Mouse (Mus musculus): ENCODE measurements at regions not wholly inside any gene's neighbourhood (a gene's known extent, or its start where the extent isn't known, plus 50 kb on each side); places are given as distances from the start of the nearest gene placed in this dataset.

DNA sequence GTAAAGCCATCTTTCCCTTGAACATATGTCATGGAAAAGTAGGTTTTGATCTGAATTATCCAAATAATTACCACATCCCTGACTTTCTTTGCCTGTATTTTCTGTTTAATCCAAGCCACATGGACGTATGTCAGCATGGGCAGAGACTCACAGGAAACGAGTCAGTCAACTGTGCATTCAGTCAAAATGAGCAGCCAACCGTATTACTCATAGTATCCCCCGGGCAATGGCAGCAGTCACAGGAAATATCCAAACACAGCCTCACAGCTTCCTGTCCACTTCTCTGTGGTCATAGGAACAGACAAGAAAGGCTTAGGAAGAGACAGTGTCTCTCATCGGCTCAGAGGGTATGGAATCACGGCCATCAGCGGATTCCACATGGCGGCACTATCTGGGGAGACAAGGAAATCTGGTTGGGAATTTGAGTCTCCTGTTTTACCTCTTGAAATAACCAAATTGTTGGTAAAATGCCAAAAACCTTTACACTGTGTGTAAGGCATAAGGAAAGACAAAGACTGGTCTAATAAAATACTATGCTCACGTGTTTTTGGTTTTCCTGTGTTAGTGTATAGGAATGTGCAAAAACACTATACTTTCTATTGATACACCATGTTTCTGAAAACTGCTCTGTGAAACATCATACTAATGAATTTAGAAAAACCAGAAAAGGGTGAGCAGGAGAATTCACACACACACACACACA lies 313.5 kb upstream of the Nfe2l3 start:
- 75% methylated on average over 9 of the region's 9 CpGs for WGBS
- Histone ChIP-seq H3K4me2 (ENCODE audit: low read depth) (no peak overlapping the region), H3K4me1 (ENCODE audit: control insufficient read depth, insufficient read depth, low read length) (no peaks in the 10 kb centered on the region), H3K27me3 (ENCODE audit: control insufficient read depth, insufficient read depth, low read length) (no peaks in the 10 kb centered on the region), H3K36me3 (ENCODE audit: control insufficient read depth, insufficient read depth, low read length) (no peaks in the 10 kb centered on the region), H3K9ac (ENCODE audit: low read length) (no peak overlapping the region), H3K27ac (ENCODE audit: low read depth, low read length) (no peak overlapping the region), H3K4me3 (ENCODE audit: low read depth, low read length) (no peak overlapping the region), H3K9me3 (ENCODE audit: control insufficient read depth, low read length) (no peaks in the 10 kb centered on the region)
- no peak for ATAC-seq (ENCODE audit: insufficient read depth, low FRiP score, low TSS enrichment)
- DNase-seq (ENCODE audit: low spot score), result no peak

DNA sequence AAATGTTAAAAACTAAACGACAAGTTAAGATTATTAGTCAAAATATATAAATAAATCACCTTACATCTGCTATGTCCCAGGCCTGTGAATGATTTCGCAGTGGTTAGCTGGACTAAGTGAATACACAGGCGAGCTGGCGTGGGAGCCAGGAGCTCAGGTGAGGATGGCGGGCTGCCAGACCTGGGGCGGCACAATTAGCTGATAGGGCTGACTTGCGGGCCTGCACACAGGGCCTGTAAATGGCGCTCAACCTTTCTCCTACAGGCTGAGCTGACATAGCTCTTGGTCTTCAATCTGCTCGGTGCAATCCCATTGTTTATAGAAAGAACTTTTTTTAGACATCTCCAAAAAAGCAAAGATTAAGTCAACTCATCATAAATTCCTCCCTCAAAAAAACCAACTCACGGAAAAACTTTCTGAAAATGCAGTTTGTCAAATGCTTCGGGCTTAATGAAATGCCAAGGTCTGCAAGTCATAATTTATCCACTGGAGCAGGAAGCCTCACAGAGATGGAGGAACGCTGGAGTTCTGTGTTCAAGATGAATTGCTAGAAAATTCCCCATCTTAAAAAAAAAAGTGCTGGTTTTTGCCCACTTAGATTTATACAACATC lies 312.7 kb upstream of the Nfe2l3 start:
- H3K9ac ChIP-seq (ENCODE audit: low read length), result no peak overlapping the region
- H3K4me2 ChIP-seq (ENCODE audit: low read depth), result no peak overlapping the region
- no peaks in the 10 kb centered on the region for H3K36me3 ChIP-seq (ENCODE audit: control insufficient read depth, insufficient read depth, low read length)
- H3K4me3 ChIP-seq (ENCODE audit: low read depth, low read length), result no peak overlapping the region
- ATAC-seq (ENCODE audit: insufficient read depth, low FRiP score, low TSS enrichment) (no peak), DNase-seq (ENCODE audit: low spot score) (no peak)
- H3K9me3 ChIP-seq (ENCODE audit: control insufficient read depth, low read length), result no peaks in the 10 kb centered on the region
- no peaks in the 10 kb centered on the region for H3K27me3 ChIP-seq (ENCODE audit: control insufficient read depth, insufficient read depth, low read length)
- H3K4me1 ChIP-seq (ENCODE audit: control insufficient read depth, insufficient read depth, low read length), result no peaks in the 10 kb centered on the region
- H3K27ac ChIP-seq (ENCODE audit: low read depth, low read length), result no peak overlapping the region
- WGBS, result 74% methylated on average over 12 of the region's 12 CpGs

DNA sequence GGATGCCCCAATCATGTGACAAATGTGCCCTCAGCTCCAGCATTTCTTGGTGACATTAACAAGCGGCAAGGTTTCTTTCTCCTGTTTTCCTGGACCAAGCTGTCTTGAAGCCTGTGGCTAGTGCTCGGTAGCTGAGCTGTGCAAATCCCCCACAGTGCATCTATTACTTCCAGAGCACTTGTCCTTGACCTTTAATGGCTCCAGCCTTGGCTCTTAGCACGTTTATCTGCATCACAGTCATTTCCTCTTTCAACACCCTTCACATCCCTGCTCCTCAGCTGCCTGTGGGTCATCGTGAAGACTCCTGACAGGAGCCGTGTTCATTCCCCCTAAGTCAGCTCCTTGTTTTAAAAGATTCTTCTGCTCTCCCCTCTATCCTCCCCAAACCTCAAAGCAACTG lies 309.5 kb upstream of the Nfe2l3 start:
- Histone ChIP-seq H3K36me3 (ENCODE audit: control insufficient read depth, insufficient read depth, low read length) (no peaks in the 10 kb centered on the region), H3K27me3 (ENCODE audit: control insufficient read depth, insufficient read depth, low read length) (no peaks in the 10 kb centered on the region), H3K9ac (ENCODE audit: low read length) (no peak overlapping the region), H3K4me2 (ENCODE audit: low read depth) (no peak overlapping the region), H3K27ac (ENCODE audit: low read depth, low read length) (no peak overlapping the region), H3K9me3 (ENCODE audit: control insufficient read depth, low read length) (no peaks in the 10 kb centered on the region), H3K4me1 (ENCODE audit: control insufficient read depth, insufficient read depth, low read length) (no peaks in the 10 kb centered on the region), H3K4me3 (ENCODE audit: low read depth, low read length) (no peak overlapping the region)
- no peak for DNase-seq (ENCODE audit: low spot score)
- 57% methylated on average over 5 of the region's 5 CpGs for WGBS
- ATAC-seq (ENCODE audit: insufficient read depth, low FRiP score, low TSS enrichment), result no peak

DNA sequence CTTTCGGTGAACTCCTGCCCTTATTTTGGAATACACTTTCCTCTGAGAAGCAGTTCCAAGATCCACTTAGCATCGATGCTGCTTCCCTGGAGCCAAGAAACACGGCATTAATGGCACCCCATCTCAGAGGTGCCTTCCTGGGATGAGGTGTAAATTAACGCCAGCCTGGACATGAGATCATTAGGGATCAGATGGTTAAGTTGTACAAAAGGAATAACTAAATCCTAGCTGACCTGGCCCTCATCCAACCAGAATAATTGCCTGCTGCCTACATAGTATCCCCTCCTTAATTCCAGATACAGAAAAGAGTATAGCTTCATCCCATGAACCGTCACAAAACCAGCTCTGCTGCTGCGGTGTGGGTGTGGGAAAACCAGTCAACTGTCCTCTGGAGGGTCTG lies 304.6 kb upstream of the Nfe2l3 start:
- Histone ChIP-seq H3K4me2 (ENCODE audit: low read depth) (no peak overlapping the region), H3K4me1 (ENCODE audit: control insufficient read depth, insufficient read depth, low read length) (no peaks in the 10 kb centered on the region), H3K9me3 (ENCODE audit: control insufficient read depth, low read length) (no peaks in the 10 kb centered on the region), H3K9ac (ENCODE audit: low read length) (no peak overlapping the region), H3K27me3 (ENCODE audit: control insufficient read depth, insufficient read depth, low read length) (no peaks in the 10 kb centered on the region), H3K36me3 (ENCODE audit: control insufficient read depth, insufficient read depth, low read length) (no peaks in the 10 kb centered on the region), H3K4me3 (ENCODE audit: low read depth, low read length) (no peak overlapping the region), H3K27ac (ENCODE audit: low read depth, low read length) (no peak overlapping the region)
- ATAC-seq (ENCODE audit: insufficient read depth, low FRiP score, low TSS enrichment) (no peak), DNase-seq (ENCODE audit: low spot score) (no peak)
- 89% methylated on average over 6 of the region's 6 CpGs for WGBS

DNA sequence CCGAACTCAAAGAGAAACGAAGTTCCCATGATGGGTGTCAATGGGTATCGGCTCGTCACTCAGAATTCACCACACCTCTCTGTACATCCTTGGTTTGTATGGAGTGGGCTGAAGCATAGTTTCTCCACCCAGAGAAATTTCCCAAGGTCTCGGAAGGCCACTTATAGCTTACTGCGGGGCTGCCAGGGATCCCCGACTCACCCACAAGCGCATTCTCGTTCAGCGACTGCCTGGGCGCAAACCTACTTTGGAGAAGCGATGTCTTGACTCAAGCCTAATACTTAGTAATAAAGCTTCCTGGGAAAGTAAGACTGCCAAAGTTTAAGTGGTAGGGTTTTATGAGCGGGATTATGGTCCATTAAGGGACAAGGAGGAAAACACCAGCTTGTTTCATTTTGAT lies 303.4 kb upstream of the Nfe2l3 start:
- ATAC-seq (ENCODE audit: insufficient read depth, low FRiP score, low TSS enrichment), result no peak
- Histone ChIP-seq H3K9me3 (ENCODE audit: control insufficient read depth, low read length) (no peaks in the 10 kb centered on the region), H3K27ac (ENCODE audit: low read depth, low read length) (no peak overlapping the region), H3K4me1 (ENCODE audit: control insufficient read depth, insufficient read depth, low read length) (no peaks in the 10 kb centered on the region), H3K36me3 (ENCODE audit: control insufficient read depth, insufficient read depth, low read length) (no peaks in the 10 kb centered on the region), H3K4me2 (ENCODE audit: low read depth) (no peak overlapping the region), H3K27me3 (ENCODE audit: control insufficient read depth, insufficient read depth, low read length) (no peaks in the 10 kb centered on the region), H3K9ac (ENCODE audit: low read length) (no peak overlapping the region), H3K4me3 (ENCODE audit: low read depth, low read length) (no peak overlapping the region)
- 95% methylated on average over 13 of the region's 13 CpGs for WGBS
- DNase-seq (ENCODE audit: low spot score), result no peak

DNA sequence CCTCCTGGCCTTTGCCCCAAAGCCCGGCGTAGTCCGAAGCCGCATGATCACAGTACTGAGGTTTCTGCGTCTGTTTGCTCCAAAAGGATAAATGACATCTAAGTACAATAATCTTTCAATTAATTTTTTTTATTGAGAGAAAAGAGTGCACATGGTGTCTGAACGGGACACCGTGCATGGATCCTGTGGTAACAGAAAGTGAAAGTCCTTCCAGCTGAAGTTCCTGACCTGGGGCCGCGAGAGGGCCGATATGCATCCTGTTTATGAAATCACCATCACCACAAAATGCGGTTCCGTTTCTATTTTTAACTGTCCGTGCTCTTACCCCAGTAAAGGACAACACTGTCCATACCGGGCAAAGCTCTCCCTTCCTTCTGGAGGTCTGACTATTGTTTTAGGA lies 302.9 kb upstream of the Nfe2l3 start:
- Histone ChIP-seq H3K4me3 (ENCODE audit: low read depth, low read length) (no peak overlapping the region), H3K36me3 (ENCODE audit: control insufficient read depth, insufficient read depth, low read length) (no peaks in the 10 kb centered on the region), H3K27ac (ENCODE audit: low read depth, low read length) (no peak overlapping the region), H3K9ac (ENCODE audit: low read length) (no peak overlapping the region), H3K4me1 (ENCODE audit: control insufficient read depth, insufficient read depth, low read length) (no peaks in the 10 kb centered on the region), H3K9me3 (ENCODE audit: control insufficient read depth, low read length) (no peaks in the 10 kb centered on the region), H3K4me2 (ENCODE audit: low read depth) (no peak overlapping the region), H3K27me3 (ENCODE audit: control insufficient read depth, insufficient read depth, low read length) (no peaks in the 10 kb centered on the region)
- ATAC-seq (ENCODE audit: insufficient read depth, low FRiP score, low TSS enrichment), result no peak
- DNase-seq (ENCODE audit: low spot score), result no peak
- 91% methylated on average over 14 of the region's 14 CpGs for WGBS

DNA sequence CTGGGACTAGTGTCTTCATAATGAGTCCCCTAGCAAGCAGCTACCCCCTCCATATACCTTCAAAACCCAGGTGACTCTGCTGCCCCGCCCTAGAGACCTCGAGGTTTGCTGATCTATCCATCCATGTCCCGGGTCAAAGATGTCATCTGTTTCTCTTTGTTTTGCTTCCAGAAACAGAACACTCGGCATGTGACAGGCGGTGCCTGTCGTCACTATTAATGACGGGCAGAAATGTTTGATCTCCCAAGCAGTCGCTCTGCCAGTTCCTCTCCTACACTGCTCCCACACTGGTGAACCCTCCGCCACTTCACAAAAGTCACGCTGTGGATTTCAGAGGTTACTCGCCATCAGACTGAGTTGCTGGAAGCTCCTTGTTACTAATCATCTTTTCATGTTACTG lies 287.7 kb upstream of the Nfe2l3 start:
- H3K9me3 ChIP-seq (ENCODE audit: control insufficient read depth, low read length), result no peaks in the 10 kb centered on the region

DNA sequence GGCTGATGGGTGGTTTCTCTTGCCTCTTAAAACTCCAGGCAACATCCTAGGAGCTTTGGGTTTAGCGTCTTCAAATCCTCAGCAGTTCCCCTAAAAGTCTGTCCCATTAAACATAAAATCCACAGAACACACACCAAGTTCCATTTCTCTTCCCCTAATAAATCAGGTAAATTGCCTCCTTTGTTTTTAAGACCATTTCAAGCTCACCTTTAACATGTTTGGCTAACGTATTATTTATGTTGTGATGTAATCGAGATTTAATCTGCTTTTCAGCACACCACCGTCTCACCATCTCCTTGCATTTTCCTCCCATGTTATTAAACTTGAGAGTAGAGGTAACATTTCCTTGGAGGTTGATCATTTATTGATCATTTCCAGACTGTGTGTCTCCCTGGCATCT lies 286.6 kb upstream of the Nfe2l3 start:
- Histone ChIP-seq H3K4me3 (ENCODE audit: low read depth, low read length) (no peak overlapping the region), H3K36me3 (ENCODE audit: control insufficient read depth, insufficient read depth, low read length) (no peaks in the 10 kb centered on the region), H3K27ac (ENCODE audit: low read depth, low read length) (no peak overlapping the region), H3K9ac (ENCODE audit: low read length) (no peak overlapping the region), H3K27me3 (ENCODE audit: control insufficient read depth, insufficient read depth, low read length) (no peaks in the 10 kb centered on the region), H3K4me2 (ENCODE audit: low read depth) (no peak overlapping the region), H3K4me1 (ENCODE audit: control insufficient read depth, insufficient read depth, low read length) (no peaks in the 10 kb centered on the region), H3K9me3 (ENCODE audit: control insufficient read depth, low read length) (no peaks in the 10 kb centered on the region)
- WGBS, result 79% methylated on average over 4 of the region's 4 CpGs
- no peak for DNase-seq (ENCODE audit: low spot score)
- no peak for ATAC-seq (ENCODE audit: insufficient read depth, low FRiP score, low TSS enrichment)

More for the DNA sequence above, 287.7 kb upstream of the Nfe2l3 start:
- H3K27ac ChIP-seq (ENCODE audit: low read depth, low read length), result no peak overlapping the region
- H3K36me3 ChIP-seq (ENCODE audit: control insufficient read depth, insufficient read depth, low read length), result no peaks in the 10 kb centered on the region
- DNase-seq (ENCODE audit: low spot score) (no peak), ATAC-seq (ENCODE audit: insufficient read depth, low FRiP score, low TSS enrichment) (no peak)
- no peak overlapping the region for H3K4me2 ChIP-seq (ENCODE audit: low read depth)
- H3K9ac ChIP-seq (ENCODE audit: low read length), result no peak overlapping the region
- WGBS, result 67% methylated on average over 11 of the region's 11 CpGs
- H3K4me3 ChIP-seq (ENCODE audit: low read depth, low read length), result no peak overlapping the region
- no peaks in the 10 kb centered on the region for H3K27me3 ChIP-seq (ENCODE audit: control insufficient read depth, insufficient read depth, low read length)
- H3K4me1 ChIP-seq (ENCODE audit: control insufficient read depth, insufficient read depth, low read length), result no peaks in the 10 kb centered on the region

DNA sequence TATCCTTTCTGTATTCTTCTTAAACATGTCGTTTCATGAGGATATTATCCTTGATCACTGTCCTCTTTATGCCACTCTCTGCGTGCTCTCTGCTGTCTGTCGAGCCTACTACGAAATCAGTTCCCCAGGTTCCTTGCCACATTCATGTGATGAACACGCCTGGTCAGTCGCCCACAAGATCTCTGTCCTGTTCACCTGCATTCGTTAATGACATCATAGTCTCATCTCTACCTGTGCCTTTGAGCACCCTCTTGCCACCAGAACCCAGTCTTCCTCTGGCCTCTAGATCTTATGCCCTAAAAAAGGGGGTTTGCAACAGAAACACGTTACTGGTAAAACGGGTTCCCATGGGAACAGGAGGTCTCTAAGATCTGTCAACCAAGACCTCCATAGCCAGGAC lies 283.6 kb upstream of the Nfe2l3 start:
- H3K4me3 ChIP-seq (ENCODE audit: low read depth, low read length), result no peak overlapping the region
- H3K4me1 ChIP-seq (ENCODE audit: control insufficient read depth, insufficient read depth, low read length), result no peaks in the 10 kb centered on the region
- H3K9ac ChIP-seq (ENCODE audit: low read length), result no peak overlapping the region
- 90% methylated on average over 9 of the region's 9 CpGs for WGBS
- H3K36me3 ChIP-seq (ENCODE audit: control insufficient read depth, insufficient read depth, low read length), result no peaks in the 10 kb centered on the region
- H3K27me3 ChIP-seq (ENCODE audit: control insufficient read depth, insufficient read depth, low read length), result no peaks in the 10 kb centered on the region
- DNase-seq (ENCODE audit: low spot score) (no peak), ATAC-seq (ENCODE audit: insufficient read depth, low FRiP score, low TSS enrichment) (no peak)
- H3K9me3 ChIP-seq (ENCODE audit: control insufficient read depth, low read length), result no peaks in the 10 kb centered on the region
- H3K27ac ChIP-seq (ENCODE audit: low read depth, low read length), result no peak overlapping the region
- H3K4me2 ChIP-seq (ENCODE audit: low read depth), result no peak overlapping the region
